Mouse (Mus musculus): ENCODE data around the gene 3110082I17Rik.

- TF ChIP-seq CTCF (IDR thresholded peaks at IDR 0.05; ENCODE audit: low read depth, low read length) (no peak), POLR2A (IDR thresholded peaks at IDR 0.05; ENCODE audit: extremely low read depth, insufficient read depth, low read length) (no peak)
These were observed 129.6 kb downstream of the 3110082I17Rik start for GRCm38 (mm10) chr5:139330766-139331165.
